Mouse (Mus musculus): ENCODE measurements at regions not wholly inside any gene's neighbourhood (a gene's known extent, or its start where the extent isn't known, plus 50 kb on each side); places are given as distances from the start of the nearest gene placed in this dataset.

- no peak for DNase-seq (ENCODE audit: low spot score in 2 of 2)
Measured at GRCm38 (mm10) chr13:35079685-35080084, 52.8 kb upstream of the Eci2 start.

GRCm38 (mm10) chr13:35085386-35085785, 58.5 kb upstream of the Eci2 start:
- no peak for DNase-seq (ENCODE audit: low spot score in 2 of 2)

GRCm38 (mm10) chr13:35087246-35088040, 60.5 kb upstream of the Eci2 start:
- peak; percentile 41 to 49 for DNase-seq (ENCODE audit: low spot score in 2 of 2)

GRCm38 (mm10) chr13:35091155-35091554, 64.3 kb upstream of the Eci2 start:
- no peak for DNase-seq (ENCODE audit: low spot score in 2 of 2)

GRCm38 (mm10) chr13:35119782-35120181, 92.9 kb upstream of the Eci2 start:
- no peak for DNase-seq (ENCODE audit: low spot score in 2 of 2)

GRCm38 (mm10) chr13:35129475-35129874, 102.6 kb upstream of the Eci2 start:
- DNase-seq (ENCODE audit: low spot score in 2 of 2), result no peak

- DNase-seq (ENCODE audit: low spot score in 2 of 2), result no peak
Measured at GRCm38 (mm10) chr13:35131272-35132185, 104.6 kb upstream of the Eci2 start.

GRCm38 (mm10) chr13:35151629-35152028, 124.7 kb upstream of the Eci2 start:
- DNase-seq (ENCODE audit: low spot score in 2 of 2), result no peak

- no peak for DNase-seq (ENCODE audit: low spot score in 2 of 2)
Measured at GRCm38 (mm10) chr13:35159456-35159855, 132.6 kb upstream of the Eci2 start.

GRCm38 (mm10) chr13:35160767-35161166, 133.9 kb upstream of the Eci2 start:
- DNase-seq (ENCODE audit: low spot score in 2 of 2), result no peak

- peak in 1 of 2 experiments; percentile 31 for DNase-seq (ENCODE audit: low spot score in 2 of 2)
Measured at GRCm38 (mm10) chr13:35166080-35166479, 139.2 kb upstream of the Eci2 start.

- no peak for DNase-seq (ENCODE audit: low spot score in 2 of 2)
Measured at GRCm38 (mm10) chr13:35166831-35167541, 140.1 kb upstream of the Eci2 start.

GRCm38 (mm10) chr13:35171562-35172254, 144.8 kb upstream of the Eci2 start:
- DNase-seq (ENCODE audit: low spot score in 2 of 2), result no peak

- DNase-seq (ENCODE audit: low spot score in 2 of 2), result no peak
Measured at GRCm38 (mm10) chr13:35173522-35173921, 146.6 kb upstream of the Eci2 start.

- DNase-seq (ENCODE audit: low spot score in 2 of 2), result no peak
Measured at GRCm38 (mm10) chr13:35175587-35175986, 148.7 kb upstream of the Eci2 start.

GRCm38 (mm10) chr13:35177305-35177704, 150.4 kb upstream of the Eci2 start:
- DNase-seq (ENCODE audit: low spot score in 2 of 2), result no peak

- peak; percentile 9 to 29 for DNase-seq (ENCODE audit: low spot score in 2 of 2)
Measured at GRCm38 (mm10) chr13:35189028-35189711, 162.3 kb upstream of the Eci2 start.

- DNase-seq (ENCODE audit: low spot score in 2 of 2), result no peak
Measured at GRCm38 (mm10) chr13:35202069-35202468, 175.2 kb upstream of the Eci2 start.

GRCm38 (mm10) chr13:35208319-35208718, 181.4 kb upstream of the Eci2 start:
- DNase-seq (ENCODE audit: low spot score in 2 of 2), result no peak

- no peak for DNase-seq (ENCODE audit: low spot score in 2 of 2)
Measured at GRCm38 (mm10) chr13:35209551-35209950, 182.7 kb upstream of the Eci2 start.

Data from adrenal gland, adult 18-20 months (tissue).